Mouse (Mus musculus) forebrain, embryonic 14.5 days (tissue): ENCODE data around the gene Sugp2. TPM values are rescaled to one million over a fixed set of nuclear protein-coding genes. Genes with fewer than 3 reads are reported as not detected.

Source experiments
- ATAC-seq: fragments of 200-750 bp; cut with Nextera tagmentation; 2 replicates; pipeline ENCODE4 v1.8.0; 2017; ENCODE audit warnings: mild to moderate bottlenecking, moderate library complexity
- DNase-seq: peaks from one replicate; pipeline ENCODE4 v3.0.0-alpha.2; 2015; ENCODE audit warnings: low spot score
- H3K27ac ChIP-seq: fragments of 300-500 bp; sonication (generic); 2 replicates; pipeline ENCODE4 v1.5.1; 2014; ENCODE audit warnings: low read depth, mild to moderate bottlenecking, control low read depth, low read length, moderate library complexity
- H3K27me3 ChIP-seq: fragments of 300-500 bp; sonication (generic); replicated peaks from 2 replicates; pipeline ENCODE4 v1.6.1; 2014; ENCODE audit warnings: low read length, control low read depth, mixed read lengths; ENCODE audit not compliant: control insufficient read depth, insufficient read depth
- H3K36me3 ChIP-seq: fragments of 300-500 bp; sonication (generic); 2 replicates; pipeline ENCODE4 v1.6.1; 2014; ENCODE audit warnings: low read length, control low read depth; ENCODE audit not compliant: control insufficient read depth, insufficient read depth
- H3K4me1 ChIP-seq: fragments of 300-500 bp; sonication (generic); 2 replicates; pipeline ENCODE4 v1.6.1; 2014; ENCODE audit warnings: antibody characterized with exemption, low read length, control low read depth; ENCODE audit not compliant: control insufficient read depth, insufficient read depth
- H3K4me2 ChIP-seq: fragments of 300-500 bp; sonication (generic); 2 replicates; pipeline ENCODE4 v1.6.1; 2014; ENCODE audit warnings: mild to moderate bottlenecking, control low read depth, low read length
- H3K4me3 ChIP-seq: fragments of 300-500 bp; sonication (generic); 2 replicates; pipeline ENCODE4 v1.5.1; 2014; ENCODE audit warnings: low read depth, low read length, control low read depth
- H3K9ac ChIP-seq: fragments of 300-500 bp; sonication (generic); 2 replicates; pipeline ENCODE4 v1.6.1; 2014; ENCODE audit warnings: mild to moderate bottlenecking, low read length, control low read depth, moderate library complexity
- H3K9me3 ChIP-seq: fragments of 300-500 bp; sonication (generic); replicated peaks from 2 replicates; pipeline ENCODE4 v1.6.1; 2016; ENCODE audit warnings: low read length, control low read depth, mixed read lengths; ENCODE audit not compliant: control insufficient read depth
- whole genome bisulfite sequencing: fragments of 180-500 bp; shearing (Covaris S2); extraction: QIAGEN DNeasy Blood & Tissue Kit; methylation state at CpG from one replicate; pipeline ENCODE4 v1.1.7; 2014; 5-methylcytosine and 5-hydroxymethylcytosine counted together
- polyA plus RNA-seq: library from polyadenylated mRNA; unstranded; fragments of >200 nt; fragmentation: Nextera tagmentation; extraction: Ambion mirVana; gene quantifications from 2 replicates; pipeline ENCODE4 v1.2.1, GENCODE M21; 2014

The Sugp2 gene
- polyA plus RNA-seq, 1 experiment from 2014 or later, result 55.6 TPM

GRCm38 (mm10) chr8:70302358-70302890 lies 68.4 kb downstream of the Sugp2 start, which contains the start of the genes Ddx49 and Cope:
Ddx49 (minus strand) TSS chr8:70302489.
Cope (plus strand) TSS chr8:70302518.
- peaks cover 12% of the 10 kb centered on the region for H3K4me1 ChIP-seq
- H3K27ac ChIP-seq, result no peak within 1 kb of the TSS
- H3K4me2 ChIP-seq, result peak within 1 kb of the TSS; percentile 92
- H3K9me3 ChIP-seq, result no peaks in the 10 kb centered on the region
- no peaks in the 10 kb centered on the region for H3K27me3 ChIP-seq
- DNase-seq (peak; percentile 96), ATAC-seq (peak; percentile 95)
- peak within 1 kb of the TSS; percentile 81 for H3K9ac ChIP-seq
- under 1% methylated on average over 40 of the region's 40 CpGs for WGBS
- peak within 1 kb of the TSS; percentile 81 for H3K4me3 ChIP-seq
- H3K36me3 ChIP-seq, result peaks cover 51% of the 10 kb centered on the region

GRCm38 (mm10) chr8:70302901-70303300 lies 68.9 kb downstream of the Sugp2 start:
- H3K9me3 ChIP-seq, result no peaks in the 10 kb centered on the region
- no peak overlapping the region for H3K27ac ChIP-seq
- WGBS, result 7% methylated on average over 16 of the region's 16 CpGs
- peaks cover 51% of the 10 kb centered on the region for H3K36me3 ChIP-seq
- no peaks in the 10 kb centered on the region for H3K27me3 ChIP-seq
- H3K4me2 ChIP-seq, result peak overlapping the region; percentile 92
- ATAC-seq (peak; percentile 40), DNase-seq (no peak)
- H3K4me1 ChIP-seq, result peaks cover 12% of the 10 kb centered on the region
- peak overlapping the region; percentile 81 for H3K4me3 ChIP-seq
- peak overlapping the region; percentile 81 for H3K9ac ChIP-seq

- whole genome bisulfite sequencing, result 30% methylated on average over 2 of the region's 2 CpGs
- Histone ChIP-seq H3K27ac (no peak overlapping the region), H3K27me3 (no peaks in the 10 kb centered on the region), H3K36me3 (peaks cover 81% of the 10 kb centered on the region), H3K4me1 (no peaks in the 10 kb centered on the region), H3K4me3 (no peak overlapping the region), H3K4me2 (no peak overlapping the region), H3K9ac (no peak overlapping the region), H3K9me3 (no peaks in the 10 kb centered on the region)
- no peak for DNase-seq
- ATAC-seq, result no peak
These were observed 75.3 kb downstream of the Sugp2 start for GRCm38 (mm10) chr8:70309311-70309710.

GRCm38 (mm10) chr8:70313399-70313798 lies 79.4 kb downstream of the Sugp2 start:
- H3K36me3 ChIP-seq, result peaks cover 48% of the 10 kb centered on the region
- no peak overlapping the region for H3K4me2 ChIP-seq
- no peaks in the 10 kb centered on the region for H3K9me3 ChIP-seq
- no peak overlapping the region for H3K4me3 ChIP-seq
- peaks cover 24% of the 10 kb centered on the region for H3K4me1 ChIP-seq
- H3K27ac ChIP-seq, result no peak overlapping the region
- no peak for ATAC-seq
- no peak for DNase-seq
- H3K9ac ChIP-seq, result no peak overlapping the region
- WGBS, result 79% methylated on average over 2 of the region's 2 CpGs
- no peaks in the 10 kb centered on the region for H3K27me3 ChIP-seq

- WGBS, result 1% methylated on average over 59 of the region's 66 CpGs
- ATAC-seq (peak; percentile 60), DNase-seq (peak; percentile 83)
- H3K4me1 ChIP-seq, result peaks cover 24% of the 10 kb centered on the region
- peak within 1 kb of the TSS; percentile 95 for H3K27ac ChIP-seq
- H3K9ac ChIP-seq, result peak within 1 kb of the TSS; percentile 75
- H3K4me2 ChIP-seq, result peak within 1 kb of the TSS; percentile 84
- H3K4me3 ChIP-seq, result peak within 1 kb of the TSS; percentile 46
- peaks cover 35% of the 10 kb centered on the region for H3K36me3 ChIP-seq
- no peaks in the 10 kb centered on the region for H3K9me3 ChIP-seq
- no peaks in the 10 kb centered on the region for H3K27me3 ChIP-seq
These were observed 81.8 kb downstream of the Sugp2 start, which contains the start of gene Cers1 for GRCm38 (mm10) chr8:70315624-70316510. Cers1 (plus strand) TSS chr8:70315775.

- Histone ChIP-seq H3K9ac (peak overlapping the region; percentile 75), H3K27ac (peak overlapping the region; percentile 95), H3K4me1 (peaks cover 24% of the 10 kb centered on the region), H3K4me3 (peak overlapping the region; percentile 46), H3K36me3 (peaks cover 33% of the 10 kb centered on the region), H3K27me3 (no peaks in the 10 kb centered on the region), H3K4me2 (peak overlapping the region; percentile 84), H3K9me3 (no peaks in the 10 kb centered on the region)
- WGBS, result 5% methylated on average over 15 of the region's 15 CpGs
- DNase-seq, result peak; percentile 99
- peak; percentile 93 for ATAC-seq
These were observed 82.8 kb downstream of the Sugp2 start for GRCm38 (mm10) chr8:70316511-70317504.

- Histone ChIP-seq H3K36me3 (peaks cover 34% of the 10 kb centered on the region), H3K9ac (peak overlapping the region; percentile 45; the same call in 1 of the 2 replicates)
These were observed 83.8 kb downstream of the Sugp2 start for GRCm38 (mm10) chr8:70317872-70318271.

GRCm38 (mm10) chr8:70323716-70324115 lies 89.7 kb downstream of the Sugp2 start:
- H3K36me3 ChIP-seq, result peaks cover 60% of the 10 kb centered on the region
- H3K9me3 ChIP-seq, result no peaks in the 10 kb centered on the region
- no peak overlapping the region for H3K27ac ChIP-seq
- no peak overlapping the region for H3K4me3 ChIP-seq
- H3K27me3 ChIP-seq, result no peaks in the 10 kb centered on the region
- H3K4me1 ChIP-seq, result no peaks in the 10 kb centered on the region
- no peak overlapping the region for H3K4me2 ChIP-seq
- DNase-seq (no peak), ATAC-seq (no peak)
- 93% methylated on average over 3 of the region's 3 CpGs for WGBS
- no peak overlapping the region for H3K9ac ChIP-seq

More at GRCm38 (mm10) chr8:70317872-70318271, 83.8 kb downstream of the Sugp2 start:
- Histone ChIP-seq H3K4me3 (peak overlapping the region; percentile 46; the same call in 1 of the 2 replicates), H3K4me2 (peak overlapping the region; percentile 84), H3K27me3 (no peaks in the 10 kb centered on the region), H3K9me3 (no peaks in the 10 kb centered on the region), H3K27ac (peak overlapping the region; percentile 95), H3K4me1 (peaks cover 24% of the 10 kb centered on the region)
- WGBS, result 78% methylated on average over 5 of the region's 5 CpGs
- DNase-seq (no peak), ATAC-seq (no peak)
